Mouse (Mus musculus): Measurements from ENCODE around the gene Trim21.

Trim21 gene

DNA sequence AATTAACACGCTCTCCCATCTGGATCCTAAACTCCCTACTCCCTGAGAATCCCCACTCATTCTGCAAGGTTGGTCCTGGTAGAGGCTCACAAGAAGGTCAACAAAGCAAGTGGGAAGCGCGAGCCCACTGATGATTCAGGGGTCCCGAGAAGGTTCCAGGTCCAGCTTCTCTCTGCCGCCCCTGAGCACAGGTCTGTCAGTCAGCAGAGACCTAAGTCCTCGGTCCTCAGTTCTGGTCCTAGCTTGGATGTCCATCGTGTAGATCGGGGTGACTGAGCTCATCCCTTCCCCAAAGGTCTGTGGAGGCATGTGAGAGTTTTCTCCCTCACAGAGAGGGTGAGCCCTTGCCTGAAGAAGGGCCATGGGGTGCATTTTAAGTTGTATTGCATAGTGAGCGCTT, 57.2 kb downstream of the Trim21 start:
- no peak for DNase-seq (ENCODE audit: low read depth in 2 of 2, low spot score in 2 of 2)
